Mouse (Mus musculus): ENCODE data around the gene Kcnab2. TPM values are rescaled to one million over a fixed set of nuclear protein-coding genes. Genes with fewer than 3 reads are reported as not detected.

The Kcnab2 gene
- polyA plus RNA-seq, 1 experiment from 2014 or later: 21.7 TPM

DNA sequence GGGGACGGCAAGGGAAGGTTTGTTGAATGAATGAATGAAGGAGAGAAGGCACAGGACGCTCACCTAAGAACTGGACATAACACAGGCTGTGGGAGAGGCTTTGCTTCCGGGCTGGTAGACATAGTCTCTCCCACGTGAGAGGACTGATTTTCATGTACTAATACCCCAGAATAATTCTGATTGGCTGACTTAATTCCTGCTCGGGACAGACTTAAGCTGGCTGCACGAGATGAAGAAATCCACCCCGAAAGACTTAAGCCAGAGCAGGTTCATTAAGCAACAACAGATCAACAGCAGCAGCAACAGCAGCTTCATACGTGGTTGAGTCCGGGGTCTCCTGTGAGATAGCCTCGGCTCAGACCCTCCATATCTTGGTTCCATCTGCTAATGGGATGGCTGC, 10.4 kb upstream of the Kcnab2 start:
- ATAC-seq (replicated peaks; ENCODE audit: extremely low read depth, insufficient read depth, low FRiP score): no peak
- H3K4me3 ChIP-seq (ENCODE audit: low read length): no peak overlapping the region
- H3K36me3 ChIP-seq (ENCODE audit: control insufficient read depth, insufficient read depth): no peaks in the 10 kb centered on the region
- no peaks in the 10 kb centered on the region for H3K9me3 ChIP-seq (replicated peaks; ENCODE audit: control insufficient read depth, low read length)
- no peak overlapping the region for H3K4me2 ChIP-seq (ENCODE audit: low read depth, low read length)
- WGBS: 77% methylated on average over 10 of the region's 10 CpGs
- no peak overlapping the region for H3K27ac ChIP-seq (ENCODE audit: low read length)
- H3K27me3 ChIP-seq (ENCODE audit: control insufficient read depth, insufficient read depth, low read length): no peaks in the 10 kb centered on the region
- no peaks in the 10 kb centered on the region; the same call in 1 of the 2 replicates for H3K4me1 ChIP-seq (ENCODE audit: control insufficient read depth, insufficient read depth, low read length)
- H3K9ac ChIP-seq (ENCODE audit: low read length): no peak overlapping the region

DNA sequence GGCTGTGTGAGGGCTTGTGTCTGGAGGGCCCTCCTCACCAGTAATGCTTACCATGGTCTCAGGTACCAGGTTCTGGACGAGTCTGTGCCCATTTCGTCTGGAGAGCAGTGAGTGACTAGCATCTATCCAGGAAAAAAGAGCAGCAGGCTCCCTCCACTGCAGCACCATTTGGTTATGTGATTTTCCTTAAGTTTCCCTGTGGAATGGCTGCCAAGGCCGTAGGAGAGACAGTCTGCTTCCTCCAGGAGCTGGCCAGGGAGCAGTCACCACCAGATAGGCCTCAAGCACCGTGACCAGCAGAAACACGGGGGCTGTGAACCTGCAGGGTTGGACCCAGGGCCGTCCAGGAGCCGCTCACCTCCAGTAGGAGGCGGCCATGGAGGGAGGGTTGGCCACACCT, 2.8 kb upstream of the Kcnab2 start:
- Histone ChIP-seq H3K4me1 (ENCODE audit: control insufficient read depth, insufficient read depth, low read length) (peaks cover 6% of the 10 kb centered on the region), H3K27me3 (ENCODE audit: control insufficient read depth, insufficient read depth, low read length) (peaks cover 17% of the 10 kb centered on the region), H3K36me3 (ENCODE audit: control insufficient read depth, insufficient read depth) (no peaks in the 10 kb centered on the region), H3K9me3 (replicated peaks; ENCODE audit: control insufficient read depth, low read length) (no peaks in the 10 kb centered on the region), H3K27ac (ENCODE audit: low read length) (no peak overlapping the region), H3K9ac (ENCODE audit: low read length) (no peak overlapping the region), H3K4me2 (ENCODE audit: low read depth, low read length) (no peak overlapping the region), H3K4me3 (ENCODE audit: low read length) (no peak overlapping the region)
- WGBS: 54% methylated on average over 8 of the region's 8 CpGs
- ATAC-seq (replicated peaks; ENCODE audit: extremely low read depth, insufficient read depth, low FRiP score): no peak

DNA sequence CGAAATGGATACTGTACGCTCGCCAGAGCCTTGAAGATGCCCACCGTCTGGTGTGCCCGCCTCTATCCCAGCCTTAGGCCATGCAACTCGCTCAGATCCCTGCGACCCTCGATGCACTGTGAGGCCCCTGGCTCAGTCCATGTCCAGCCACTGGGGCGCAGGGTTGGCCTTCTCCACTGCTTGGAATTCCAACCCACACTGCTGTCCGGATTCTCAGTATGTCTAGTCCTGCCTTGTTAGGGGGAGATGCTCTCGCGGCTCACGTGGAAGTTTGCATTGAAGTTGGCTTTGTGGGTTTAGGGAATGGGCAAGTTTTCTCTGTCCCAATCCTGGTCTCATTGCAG, 525 bp upstream of the Kcnab2 start:
- H3K9me3 ChIP-seq (replicated peaks; ENCODE audit: control insufficient read depth, low read length): no peaks in the 10 kb centered on the region
- H3K27ac ChIP-seq (ENCODE audit: low read length): peak overlapping the region; percentile 59
- H3K4me1 ChIP-seq (ENCODE audit: control insufficient read depth, insufficient read depth, low read length): peaks cover 6% of the 10 kb centered on the region
- H3K4me3 ChIP-seq (ENCODE audit: low read length): peak overlapping the region; percentile 87
- peak overlapping the region; percentile 81 for H3K9ac ChIP-seq (ENCODE audit: low read length)
- ATAC-seq (replicated peaks; ENCODE audit: extremely low read depth, insufficient read depth, low FRiP score): peak; percentile 28
- WGBS: under 1% methylated on average over 13 of the region's 13 CpGs
- H3K27me3 ChIP-seq (ENCODE audit: control insufficient read depth, insufficient read depth, low read length): peaks cover 17% of the 10 kb centered on the region
- no peaks in the 10 kb centered on the region for H3K36me3 ChIP-seq (ENCODE audit: control insufficient read depth, insufficient read depth)
- H3K4me2 ChIP-seq (ENCODE audit: low read depth, low read length): peak overlapping the region; percentile 88

DNA sequence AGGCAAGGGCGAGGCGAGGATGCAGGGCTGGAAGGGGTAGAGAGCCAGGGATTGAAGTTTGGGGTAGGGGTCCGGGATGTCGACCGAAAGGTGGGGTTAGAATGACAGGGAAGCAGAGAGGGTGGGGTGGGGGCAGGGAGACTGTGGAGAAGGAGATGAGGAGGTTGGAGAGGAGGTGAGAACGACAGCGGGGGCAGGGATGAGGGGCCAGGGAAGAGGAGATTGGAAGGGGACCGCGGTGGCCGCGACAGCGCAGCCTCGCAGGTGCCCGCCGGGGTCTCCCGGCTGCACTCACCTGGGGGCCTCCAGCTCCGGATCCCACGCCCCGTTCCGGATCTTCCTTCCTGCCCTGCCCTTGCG, 585 bp downstream of the Kcnab2 start:
- WGBS: under 1% methylated on average over 19 of the region's 21 CpGs
- peak overlapping the region; percentile 64 for H3K9ac ChIP-seq (ENCODE audit: low read length)
- ATAC-seq (replicated peaks; ENCODE audit: extremely low read depth, insufficient read depth, low FRiP score): no peak
- H3K4me1 ChIP-seq (ENCODE audit: control insufficient read depth, insufficient read depth, low read length): peaks cover 6% of the 10 kb centered on the region
- H3K9me3 ChIP-seq (replicated peaks; ENCODE audit: control insufficient read depth, low read length): peaks cover 7% of the 10 kb centered on the region
- no peak overlapping the region for H3K27ac ChIP-seq (ENCODE audit: low read length)
- peak overlapping the region; percentile 88 for H3K4me2 ChIP-seq (ENCODE audit: low read depth, low read length)
- H3K27me3 ChIP-seq (ENCODE audit: control insufficient read depth, insufficient read depth, low read length): peaks cover 17% of the 10 kb centered on the region
- 0 out of 2 replicates have a peak, but pooled peaks cover 3% of the 10 kb centered on the region for H3K36me3 ChIP-seq (ENCODE audit: control insufficient read depth, insufficient read depth)
- peak overlapping the region; percentile 87 for H3K4me3 ChIP-seq (ENCODE audit: low read length)

DNA sequence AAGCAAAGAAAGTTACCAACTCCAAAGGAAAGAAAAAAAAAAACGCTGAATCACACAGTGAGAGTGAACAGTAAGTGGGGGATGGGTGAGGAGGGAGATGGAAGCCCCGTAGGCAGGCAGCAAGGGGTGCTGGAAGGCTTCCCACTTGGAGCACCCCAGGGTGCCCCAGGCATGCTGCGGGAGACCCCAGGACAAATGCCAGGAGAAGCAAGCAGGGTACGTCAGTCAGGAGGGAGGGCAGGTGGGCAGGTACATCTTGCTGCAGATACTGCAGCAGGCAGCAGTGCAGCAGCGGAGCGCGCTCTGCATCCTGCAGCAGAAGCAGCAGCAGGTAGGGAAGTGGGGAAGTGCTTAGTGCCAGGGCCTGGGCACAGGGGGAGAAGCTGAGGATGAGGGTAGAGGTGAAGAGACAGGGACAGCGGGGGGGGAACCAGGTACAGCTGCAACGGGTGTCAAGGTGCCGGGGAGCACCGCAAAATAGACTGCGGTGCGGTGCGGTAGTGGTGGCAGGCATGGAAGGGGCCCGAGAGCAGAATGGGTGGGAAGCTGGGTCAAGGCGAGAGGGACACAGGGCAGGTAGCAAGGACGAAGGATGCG, 1.1 kb downstream of the Kcnab2 start, which contains the start of gene Nphp4:
TSS of gene Nphp4 (plus strand) at position 280 of the 597 bp plus-strand sequence.
- peaks cover 17% of the 10 kb centered on the region for H3K27me3 ChIP-seq (ENCODE audit: control insufficient read depth, insufficient read depth, low read length)
- 7% methylated on average over 18 of the region's 18 CpGs for WGBS
- H3K4me2 ChIP-seq (ENCODE audit: low read depth, low read length): peak within 1 kb of the TSS; percentile 88
- peaks cover 11% of the 10 kb centered on the region for H3K9me3 ChIP-seq (replicated peaks; ENCODE audit: control insufficient read depth, low read length)
- H3K27ac ChIP-seq (ENCODE audit: low read length): no peak within 1 kb of the TSS
- H3K4me1 ChIP-seq (ENCODE audit: control insufficient read depth, insufficient read depth, low read length): peaks cover 6% of the 10 kb centered on the region
- peak within 1 kb of the TSS; percentile 81 for H3K9ac ChIP-seq (ENCODE audit: low read length)
- H3K36me3 ChIP-seq (ENCODE audit: control insufficient read depth, insufficient read depth): 0 out of 2 replicates have a peak, but pooled peaks cover 3% of the 10 kb centered on the region
- peak within 1 kb of the TSS; percentile 87 for H3K4me3 ChIP-seq (ENCODE audit: low read length)
- no peak for ATAC-seq (replicated peaks; ENCODE audit: extremely low read depth, insufficient read depth, low FRiP score)

DNA sequence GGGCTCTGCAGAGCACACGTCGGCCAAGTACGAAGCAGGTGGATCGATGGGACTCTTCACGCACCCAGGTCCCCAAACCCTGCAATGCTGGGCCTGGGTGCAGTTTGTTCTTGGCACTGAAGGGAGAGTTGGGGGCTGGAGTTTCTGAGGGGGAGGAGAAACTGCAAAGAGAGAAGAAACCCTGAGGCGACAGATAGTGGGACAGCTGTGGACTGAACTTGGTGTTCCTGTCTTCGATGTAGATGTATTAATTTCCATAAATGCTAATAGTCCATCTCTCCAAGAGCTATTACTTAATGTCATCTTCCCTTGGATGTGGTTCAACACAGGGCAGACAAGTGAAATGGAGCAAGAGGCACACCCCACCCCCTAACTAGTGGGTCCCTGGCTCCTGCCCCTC, 1.7 kb downstream of the Kcnab2 start:
- H3K4me3 ChIP-seq (ENCODE audit: low read length): no peak overlapping the region
- H3K4me1 ChIP-seq (ENCODE audit: control insufficient read depth, insufficient read depth, low read length): peaks cover 6% of the 10 kb centered on the region
- peaks cover 13% of the 10 kb centered on the region for H3K9me3 ChIP-seq (replicated peaks; ENCODE audit: control insufficient read depth, low read length)
- peaks cover 17% of the 10 kb centered on the region for H3K27me3 ChIP-seq (ENCODE audit: control insufficient read depth, insufficient read depth, low read length)
- 83% methylated on average over 7 of the region's 7 CpGs for WGBS
- ATAC-seq (replicated peaks; ENCODE audit: extremely low read depth, insufficient read depth, low FRiP score): no peak
- no peak overlapping the region for H3K27ac ChIP-seq (ENCODE audit: low read length)
- H3K9ac ChIP-seq (ENCODE audit: low read length): no peak overlapping the region
- no peak overlapping the region for H3K4me2 ChIP-seq (ENCODE audit: low read depth, low read length)
- H3K36me3 ChIP-seq (ENCODE audit: control insufficient read depth, insufficient read depth): 0 out of 2 replicates have a peak, but pooled peaks cover 3% of the 10 kb centered on the region

DNA sequence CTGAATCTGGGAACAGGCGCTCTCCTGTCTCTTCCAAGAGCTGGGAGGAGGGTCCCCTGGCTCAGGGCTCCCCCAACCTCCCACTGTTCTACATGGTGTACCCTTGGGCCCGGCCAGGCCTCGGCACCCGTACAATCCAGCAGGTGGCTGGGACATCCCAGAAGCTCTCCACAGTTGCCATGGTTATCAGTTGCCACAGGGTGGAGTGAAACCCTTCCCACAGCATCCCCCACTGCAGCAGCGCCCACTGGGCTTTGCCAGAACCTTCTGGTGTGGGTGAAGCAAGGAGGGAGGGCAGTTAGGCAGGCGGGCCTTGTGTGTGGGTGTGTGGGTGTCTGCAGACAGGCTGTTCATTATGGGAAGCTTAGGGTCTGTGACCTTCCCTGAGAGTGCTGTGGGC, 9.7 kb downstream of the Kcnab2 start:
- Histone ChIP-seq H3K9me3 (replicated peaks; ENCODE audit: control insufficient read depth, low read length) (peaks cover 13% of the 10 kb centered on the region), H3K4me3 (ENCODE audit: low read length) (no peak overlapping the region), H3K27me3 (ENCODE audit: control insufficient read depth, insufficient read depth, low read length) (no peaks in the 10 kb centered on the region), H3K9ac (ENCODE audit: low read length) (no peak overlapping the region), H3K4me2 (ENCODE audit: low read depth, low read length) (no peak overlapping the region), H3K27ac (ENCODE audit: low read length) (no peak overlapping the region), H3K36me3 (ENCODE audit: control insufficient read depth, insufficient read depth) (0 out of 2 replicates have a peak, but pooled peaks cover 3% of the 10 kb centered on the region), H3K4me1 (ENCODE audit: control insufficient read depth, insufficient read depth, low read length) (peaks cover 20% of the 10 kb centered on the region)
- 75% methylated on average over 6 of the region's 6 CpGs for WGBS
- ATAC-seq (replicated peaks; ENCODE audit: extremely low read depth, insufficient read depth, low FRiP score): no peak

DNA sequence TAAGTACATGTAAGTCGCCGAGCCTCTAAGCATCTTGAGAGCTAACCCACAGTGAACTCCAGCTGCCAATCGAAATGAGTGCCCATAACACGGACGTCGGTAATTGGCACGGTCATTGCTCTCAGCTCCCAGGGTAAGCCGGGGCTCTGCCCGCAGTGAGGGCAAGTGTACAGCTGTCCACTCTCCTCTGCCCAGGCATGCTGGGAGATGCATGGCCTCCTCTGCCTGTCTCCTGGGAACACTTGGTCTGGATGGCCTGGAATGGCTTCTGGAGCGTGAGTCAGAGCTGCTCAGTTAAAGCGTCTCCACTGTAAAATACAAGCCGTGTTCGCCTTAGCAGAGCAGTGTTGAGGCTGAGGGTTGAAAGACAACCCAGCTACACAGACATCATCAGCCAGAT, 11.1 kb downstream of the Kcnab2 start:
- H3K36me3 ChIP-seq (ENCODE audit: control insufficient read depth, insufficient read depth): no peaks in the 10 kb centered on the region
- no peak overlapping the region for H3K4me3 ChIP-seq (ENCODE audit: low read length)
- no peak overlapping the region for H3K27ac ChIP-seq (ENCODE audit: low read length)
- WGBS: 90% methylated on average over 13 of the region's 13 CpGs
- H3K9me3 ChIP-seq (replicated peaks; ENCODE audit: control insufficient read depth, low read length): 0 out of 2 replicates have a peak, but pooled peaks cover 3% of the 10 kb centered on the region
- H3K4me1 ChIP-seq (ENCODE audit: control insufficient read depth, insufficient read depth, low read length): peaks cover 22% of the 10 kb centered on the region
- no peak overlapping the region for H3K9ac ChIP-seq (ENCODE audit: low read length)
- H3K27me3 ChIP-seq (ENCODE audit: control insufficient read depth, insufficient read depth, low read length): no peaks in the 10 kb centered on the region
- ATAC-seq (replicated peaks; ENCODE audit: extremely low read depth, insufficient read depth, low FRiP score): no peak
- no peak overlapping the region for H3K4me2 ChIP-seq (ENCODE audit: low read depth, low read length)

DNA sequence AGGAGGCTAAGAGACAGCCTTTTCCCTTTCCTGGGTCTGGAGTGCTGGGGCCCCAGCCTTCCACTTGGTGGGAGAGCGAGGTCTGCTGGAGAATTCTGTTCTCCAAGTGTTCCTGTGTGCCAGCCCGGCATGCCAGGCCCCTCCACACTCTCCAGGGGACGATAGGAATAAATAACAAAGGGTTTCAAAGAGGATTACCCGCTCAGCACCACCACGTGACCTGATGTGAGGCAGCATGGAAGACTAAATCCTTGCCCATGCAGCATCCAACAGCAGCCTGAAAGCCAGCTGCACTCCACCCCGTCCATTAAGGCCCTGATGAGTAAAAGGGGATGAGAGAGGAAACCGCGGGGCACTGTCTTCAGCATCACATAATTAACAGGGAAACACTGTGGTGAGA, 12.6 kb downstream of the Kcnab2 start:
- Histone ChIP-seq H3K4me1 (ENCODE audit: control insufficient read depth, insufficient read depth, low read length) (peaks cover 22% of the 10 kb centered on the region), H3K27ac (ENCODE audit: low read length) (no peak overlapping the region)

More for the DNA sequence above, 12.6 kb downstream of the Kcnab2 start:
- 35% methylated on average over 8 of the region's 8 CpGs for WGBS
- Histone ChIP-seq H3K9me3 (replicated peaks; ENCODE audit: control insufficient read depth, low read length) (no peaks in the 10 kb centered on the region), H3K4me2 (ENCODE audit: low read depth, low read length) (no peak overlapping the region), H3K27me3 (ENCODE audit: control insufficient read depth, insufficient read depth, low read length) (no peaks in the 10 kb centered on the region), H3K9ac (ENCODE audit: low read length) (no peak overlapping the region), H3K36me3 (ENCODE audit: control insufficient read depth, insufficient read depth) (no peaks in the 10 kb centered on the region), H3K4me3 (ENCODE audit: low read length) (no peak overlapping the region)
- ATAC-seq (replicated peaks; ENCODE audit: extremely low read depth, insufficient read depth, low FRiP score): no peak

Data from heart, embryonic 16.5 days (tissue).